Mouse (Mus musculus) left cerebral cortex, adult 18-20 months (tissue): ENCODE measurements around the gene Per2. TPM values are rescaled to one million over a fixed set of nuclear protein-coding genes. Genes with fewer than 3 reads are reported as not detected.

Source experiments
- DNase-seq, 2 experiments: peaks; one replicate each; pipeline ENCODE4 v3.0.0; 2021 to 2022; ENCODE audit warnings: low spot score in 2 of 2, mixed read lengths in 1 of 2
- total RNA-seq, 2 experiments: library from RNA; stranded (reverse); gene quantifications; 2 replicates each; pipeline ENCODE4 v1.2.3; 2021

Per2 gene
- total RNA-seq, 2 experiments from 2014 or later: 39.0 to 39.1 TPM

DNA sequence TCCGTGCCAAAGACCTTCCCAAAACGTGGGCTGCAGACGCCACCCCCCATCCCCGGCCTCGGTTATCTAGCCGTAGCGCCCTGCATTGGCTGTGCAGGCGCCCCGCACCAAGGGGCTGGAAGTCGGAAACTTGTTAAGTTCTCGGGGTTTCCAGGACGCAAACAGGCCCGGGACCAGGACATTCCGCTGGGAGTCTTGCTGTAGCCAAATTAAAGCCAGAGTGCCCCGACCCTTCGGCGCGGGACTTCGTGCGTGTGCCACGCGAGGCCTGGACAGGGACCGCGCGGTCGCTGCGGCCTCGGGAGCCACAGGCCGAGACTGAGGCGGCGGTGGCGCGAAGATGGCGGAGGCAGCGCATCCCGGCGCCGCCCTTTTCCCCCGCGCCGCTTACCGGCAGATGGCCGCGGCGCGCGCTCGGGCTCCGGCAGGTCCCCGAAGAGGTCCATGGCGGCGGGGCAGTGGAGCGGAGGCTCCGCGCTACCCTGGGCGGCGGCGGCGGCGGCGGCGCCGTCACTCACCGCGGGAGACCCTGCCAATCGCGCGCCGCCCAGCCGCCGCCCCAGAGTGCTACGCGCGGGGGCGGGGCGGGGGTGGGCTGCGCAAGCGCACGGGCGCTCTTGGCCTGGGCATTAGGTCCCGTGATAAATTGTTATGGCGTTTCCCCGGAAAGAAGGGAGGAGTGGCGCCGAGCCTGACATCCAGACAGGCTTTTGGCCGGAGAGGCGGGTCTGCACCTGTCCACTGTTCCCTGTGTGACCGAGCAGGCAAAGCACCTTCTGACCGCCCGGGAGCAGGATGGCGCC is 60.7 kb downstream of the Per2 start, which contains the start of gene Ilkap:
Gene Ilkap, minus strand, starts transcription at position 556 of the 803 bp plus-strand sequence.
- peak; percentile 68 to 78 for DNase-seq

DNA sequence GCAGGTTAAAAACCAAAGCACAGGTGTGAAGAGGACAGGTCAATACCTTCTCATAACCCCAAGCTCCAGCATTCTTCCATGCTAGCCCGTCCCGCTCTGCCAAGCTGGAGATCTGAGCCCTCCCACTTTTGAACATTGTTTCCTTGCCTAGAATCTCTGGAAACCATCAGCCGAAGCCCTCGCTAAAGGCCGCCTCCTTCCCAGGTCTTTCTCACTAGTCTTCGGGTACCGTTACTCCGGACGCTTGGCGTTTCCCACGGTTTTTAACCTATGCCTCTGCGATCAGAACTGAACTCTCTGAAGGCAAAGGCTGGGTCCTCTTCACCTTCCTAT is 61.2 kb downstream of the Per2 start:
- no peak for DNase-seq

DNA sequence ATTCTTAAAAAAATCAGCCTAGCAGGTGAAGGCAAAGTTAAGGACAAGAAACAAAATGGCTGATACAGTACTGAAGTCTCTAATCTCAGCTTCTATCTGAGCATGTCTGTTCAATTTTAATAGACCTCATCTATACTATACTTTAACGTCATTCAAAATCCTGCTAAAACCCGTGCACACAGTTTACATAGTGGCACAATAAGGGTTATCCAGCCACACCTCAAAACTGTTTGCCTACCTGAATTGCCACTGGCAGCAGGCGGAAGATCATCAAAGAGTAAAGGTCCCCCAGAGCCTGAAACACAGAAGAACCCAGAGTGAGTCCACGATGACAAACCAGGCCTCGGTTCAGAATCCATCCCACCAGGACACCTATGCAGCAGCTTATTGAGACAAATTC is 68.8 kb downstream of the Per2 start:
- no peak for DNase-seq

DNA sequence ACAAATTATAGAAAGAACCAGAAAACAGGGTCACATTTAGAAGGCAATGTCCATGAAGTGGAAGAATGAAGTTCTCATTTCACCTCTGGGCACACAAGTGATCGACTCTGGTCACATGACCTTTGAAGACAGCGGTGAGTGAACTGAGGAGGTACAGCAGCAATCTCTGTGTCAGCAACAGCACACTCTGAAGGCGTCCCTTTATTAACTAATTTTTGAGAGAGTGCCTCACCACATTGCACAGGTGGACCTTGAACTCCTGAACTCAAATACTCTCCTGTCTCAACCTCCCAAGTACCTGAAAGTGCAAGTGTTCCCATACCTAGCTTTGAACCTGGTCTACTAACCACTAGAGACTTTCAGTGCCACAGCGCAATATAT is 78.0 kb downstream of the Per2 start:
- DNase-seq: no peak

DNA sequence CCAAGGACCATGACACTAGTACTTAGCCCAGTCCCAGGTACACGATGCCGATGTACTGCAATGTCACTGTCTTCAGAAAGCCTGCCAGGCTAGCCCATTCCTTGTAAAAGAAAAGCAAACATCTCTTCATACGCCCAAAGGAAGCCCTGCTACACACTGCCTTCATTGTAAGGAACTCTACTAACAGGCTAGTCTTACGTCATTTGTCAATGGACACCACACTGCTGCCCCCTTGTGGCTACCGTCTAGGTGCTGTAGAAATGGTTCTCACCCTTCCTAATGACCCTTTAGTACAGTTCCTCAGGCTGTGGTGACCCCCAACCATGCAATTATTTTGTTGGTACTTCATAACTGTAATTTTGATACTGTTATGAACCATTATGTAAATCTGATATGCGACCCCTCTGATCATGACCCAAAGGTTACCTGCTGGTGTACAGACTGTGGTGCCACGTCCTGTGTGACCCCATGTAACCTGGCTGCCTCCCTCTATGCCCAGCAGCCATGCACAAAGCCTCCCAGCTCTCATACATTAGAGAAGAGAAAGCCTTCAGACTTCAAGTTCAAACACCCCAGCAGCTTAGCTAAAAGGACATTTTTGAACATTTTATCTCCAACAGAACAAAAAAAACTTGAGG is 78.6 kb downstream of the Per2 start:
- DNase-seq: peak; percentile 80 to 85

DNA sequence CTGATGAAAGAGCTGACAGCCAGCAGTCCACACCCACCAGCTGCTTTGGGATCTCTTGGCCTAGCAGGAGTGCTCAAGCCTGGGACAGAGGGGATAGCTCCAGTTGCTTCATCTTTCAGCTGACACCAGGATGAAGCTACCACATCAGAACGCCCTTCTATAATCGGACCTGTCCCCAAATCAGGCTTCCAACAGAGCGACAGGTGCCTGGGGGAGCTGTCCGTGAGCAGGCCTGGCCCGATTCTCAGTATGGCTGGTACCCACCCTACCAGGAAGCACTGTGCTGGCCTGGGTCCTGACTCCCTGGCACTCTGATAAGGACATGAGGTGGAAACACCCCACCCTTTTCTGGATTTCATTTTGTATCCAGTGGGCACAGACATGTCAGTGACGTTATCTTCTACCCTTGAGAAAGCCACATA is 85.7 kb downstream of the Per2 start:
- no peak for DNase-seq

DNA sequence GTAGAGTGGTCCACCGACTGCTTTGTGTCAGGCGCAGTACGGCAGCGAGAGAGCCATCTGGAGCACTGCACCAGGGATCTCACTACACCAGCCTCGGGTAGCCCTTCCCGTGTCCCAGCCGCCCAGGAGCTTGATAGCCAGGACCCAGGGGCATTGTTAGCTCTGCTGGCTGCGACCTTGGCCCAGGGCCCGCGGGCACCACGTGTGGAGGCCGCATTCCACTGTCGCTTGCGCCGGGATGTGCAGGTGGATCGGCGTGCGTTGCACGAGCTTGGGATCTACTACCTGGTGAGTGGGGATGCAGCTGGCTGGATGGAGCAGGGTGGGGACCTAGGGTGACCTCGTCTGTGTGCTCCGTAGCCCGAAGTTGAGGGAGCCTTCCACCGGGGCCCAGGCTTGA is 89.1 kb downstream of the Per2 start:
- no peak for DNase-seq

DNA sequence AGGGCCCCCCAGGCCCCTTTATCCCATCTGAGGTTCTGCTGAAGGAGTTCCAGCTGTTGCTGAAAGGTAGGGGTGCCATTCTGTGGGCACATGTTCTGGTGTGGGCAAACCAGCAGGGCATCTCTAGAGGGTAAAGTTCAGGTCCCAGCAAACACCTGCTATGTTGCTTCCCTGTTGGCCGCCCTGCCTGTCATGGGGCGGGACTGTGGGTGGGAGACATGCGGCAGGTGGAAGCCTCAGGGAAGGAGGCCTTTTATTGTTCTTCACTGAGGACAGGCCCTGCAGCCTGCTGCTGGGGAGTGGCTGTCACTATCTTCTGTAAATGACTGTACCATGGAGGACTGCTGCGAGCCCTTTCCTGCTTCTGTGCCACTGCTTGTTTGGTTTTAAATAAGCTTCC is 89.7 kb downstream of the Per2 start:
- DNase-seq: no peak

DNA sequence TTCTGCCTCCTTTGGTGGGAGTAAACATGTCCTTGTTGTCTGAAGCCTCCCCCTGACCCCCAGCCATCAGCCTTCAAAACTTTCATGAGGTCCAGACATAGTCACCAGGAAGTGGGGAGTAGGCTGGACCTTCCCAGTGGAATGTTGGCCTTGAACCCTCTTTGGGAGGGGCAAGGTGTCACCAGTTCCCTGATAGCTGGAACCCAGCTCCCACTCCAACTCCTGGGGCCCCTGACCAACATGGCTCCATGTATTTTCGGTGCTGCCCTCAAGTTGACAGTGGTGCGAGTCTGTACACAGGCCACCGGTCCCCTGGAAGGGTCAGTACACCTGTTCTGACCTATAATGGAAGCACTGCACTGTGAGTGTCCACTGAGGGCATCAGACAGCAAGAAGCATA is 91.8 kb downstream of the Per2 start:
- no peak for DNase-seq

DNA sequence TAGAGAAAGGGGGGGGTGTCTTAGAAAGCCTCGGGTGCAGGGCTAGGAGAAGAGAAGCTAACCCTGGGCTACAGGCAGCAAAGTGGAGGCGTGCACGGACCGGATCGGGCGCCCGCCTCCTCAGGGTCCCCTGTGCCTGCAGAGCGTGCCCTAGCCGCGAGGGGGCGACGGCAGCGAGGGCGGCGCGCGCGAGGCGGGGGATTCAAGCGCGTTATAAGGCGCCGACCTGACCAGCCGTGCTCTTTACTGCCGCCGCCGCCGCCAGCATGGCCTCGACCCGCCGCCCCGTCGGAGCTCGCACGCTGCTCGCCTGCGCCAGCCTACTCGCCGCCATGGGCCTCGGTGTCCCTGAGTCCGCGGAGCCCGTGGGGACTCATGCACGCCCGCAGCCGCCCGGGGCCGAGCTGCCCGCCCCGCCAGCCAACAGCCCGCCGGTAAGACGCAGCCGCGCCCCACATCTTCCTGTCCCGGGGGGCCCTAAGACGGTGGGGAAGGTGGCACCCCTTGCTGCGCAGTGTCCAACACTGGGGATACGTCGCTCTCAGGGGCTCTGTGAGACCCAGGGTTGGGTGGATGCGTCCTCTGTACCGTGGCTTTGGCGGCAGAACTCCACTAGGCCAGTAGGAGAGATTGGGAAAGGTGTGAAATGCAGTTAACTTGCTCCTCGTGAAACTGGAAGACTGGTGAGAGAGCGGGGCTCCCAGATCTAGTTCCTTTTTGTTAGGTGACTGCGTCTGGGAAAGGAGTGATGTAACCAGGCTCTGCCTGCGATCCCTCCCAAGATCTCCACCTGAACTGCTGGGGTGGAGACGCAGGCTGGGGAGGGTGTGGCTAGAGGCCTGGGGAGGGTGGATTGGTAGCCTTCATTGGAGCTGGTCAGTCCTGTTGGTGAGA is 92.7 kb downstream of the Per2 start, which contains the start of gene Erfe:
Gene Erfe, plus strand, starts transcription at position 216 of the 894 bp plus-strand sequence.
- peak; percentile 37 to 47 for DNase-seq

Other genes starting within 250 kb of the Per2 start
- gene Ube2f, start 209.0 kb downstream of the Per2 start, total RNA-seq: 10 to 100 TPM; 57.6 to 57.9 TPM
- gene Scly, start 161.0 kb downstream of the Per2 start, total RNA-seq: 10 to 100 TPM; 18.8 to 20.8 TPM
- gene Espnl, start 137.2 kb downstream of the Per2 start, total RNA-seq: under 1 TPM; 0.16 to 0.26 TPM
- under 1 TPM; 0.26 to 0.30 TPM for gene Klhl30, start 108.3 kb downstream of the Per2 start, total RNA-seq
- gene Erfe, start 92.9 kb downstream of the Per2 start, total RNA-seq: under 1 TPM; 0.30 to 0.58 TPM
- 10 to 100 TPM; 60.1 to 64.3 TPM for gene Ilkap, start 60.5 kb downstream of the Per2 start, total RNA-seq
- gene Hes6, start 45.3 kb downstream of the Per2 start, total RNA-seq: 10 to 100 TPM; 15.3 to 17.4 TPM
- 10 to 100 TPM; 13.4 to 16.0 TPM for gene Traf3ip1, start 35.3 kb upstream of the Per2 start, total RNA-seq
- gene Asb1, start 81.2 kb upstream of the Per2 start, total RNA-seq: 10 to 100 TPM; 42.0 to 42.1 TPM